In the genomic region with DNA sequence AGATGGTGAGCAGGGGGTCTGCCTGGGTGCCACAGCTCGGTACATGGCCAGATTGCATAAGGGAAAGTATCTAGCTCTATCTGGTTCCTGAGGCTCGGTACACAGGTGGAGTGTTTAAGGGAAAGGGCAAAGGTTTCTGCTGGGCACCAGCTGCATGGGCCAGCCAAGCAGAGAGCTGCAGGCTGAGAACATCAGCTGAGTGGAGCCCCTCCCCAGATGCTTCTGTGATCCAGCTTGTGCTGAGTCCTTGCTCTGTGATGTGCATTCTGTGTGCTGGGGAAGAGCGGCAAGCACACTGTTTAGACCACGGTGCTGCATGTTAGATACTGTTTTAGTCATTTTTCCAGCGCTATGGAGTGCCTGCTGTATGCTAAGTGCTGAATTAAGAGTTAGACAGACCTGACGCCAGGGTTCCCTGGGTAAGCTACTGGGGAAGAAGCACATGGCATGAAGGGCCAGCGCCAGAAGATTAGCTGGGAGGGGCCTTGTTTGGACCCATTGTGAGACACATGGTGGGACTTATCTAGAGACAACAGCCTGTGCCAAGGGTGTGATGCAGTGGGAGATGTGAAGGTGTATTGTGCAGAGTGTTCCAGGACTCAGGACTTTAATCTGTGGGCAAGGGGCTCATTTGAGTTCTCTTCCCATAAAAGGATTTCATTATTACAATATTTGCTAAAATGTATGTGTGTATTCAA, we compare ENCODE assay signal across 21 mouse cellular contexts. TPM values are rescaled to one million over a fixed set of nuclear protein-coding genes. Genes with fewer than 3 reads are reported as not detected.
A peak's percentile ranks its signal among the peaks of the same experiment; 100 is the strongest.
DNase-seq lines count a peak whose midpoint lies in the region; ATAC-seq lines count a peak whose summit lies in the region.
"Had no signal": no experiment of that assay in that cellular context is flagged by ENCODE, and none has a peak within 500 bp of the region (broad histone marks: within the 10 kb centered on the region; RNA-seq: fewer than 3 reads in every experiment).

No protein-coding gene starts in this region.

- no peak for ATAC-seq in hindbrain, embryonic 16.5 days
- peak; percentile 39; the same call in 1 of the 2 replicates for ATAC-seq in common myeloid progenitor, adult 5-6 weeks (replicated peaks; ENCODE audit: low read depth, poor library complexity, severe bottlenecking)
- peak; percentile 93 for ATAC-seq in liver, embryonic 13.5 days (ENCODE audit: low read depth)
- ATAC-seq in stomach, embryonic 15.5 days (ENCODE audit: insufficient read depth, low FRiP score, low read depth): peak; percentile 73; the same call in 1 of the 2 replicates
- no peak for ATAC-seq in megakaryocyte, adult 5-6 weeks (ENCODE audit: poor library complexity, severe bottlenecking)
- ATAC-seq: midbrain, embryonic 16.5 days; Patski had no signal

- H3K9me3 ChIP-seq in hindbrain, embryonic 10.5 days: no peaks in the 10 kb centered on the region
- H3K9me3 ChIP-seq in hindbrain, embryonic 16.5 days (ENCODE audit: control insufficient read depth, low read length): no peaks in the 10 kb centered on the region
- H3K9me3 ChIP-seq in liver, embryonic 13.5 days (replicated peaks): no peaks in the 10 kb centered on the region
- H3K9me3 ChIP-seq in stomach, embryonic 15.5 days: no peaks in the 10 kb centered on the region
- H3K9me3 ChIP-seq: embryonic facial prominence, embryonic 10.5 days; neural tube, embryonic 15.5 days had no signal

- H3K36me3 ChIP-seq in hindbrain, embryonic 10.5 days: peaks cover 73% of the 10 kb centered on the region
- H3K36me3 ChIP-seq in hindbrain, embryonic 16.5 days (ENCODE audit: control insufficient read depth, insufficient read depth, low read length): peaks cover 32% of the 10 kb centered on the region
- peaks cover 42% of the 10 kb centered on the region for H3K36me3 ChIP-seq in liver, embryonic 13.5 days
- H3K36me3 ChIP-seq in stomach, embryonic 15.5 days: peaks cover 27% of the 10 kb centered on the region

- H3K4me3 ChIP-seq in hindbrain, embryonic 10.5 days: no peak overlapping the region
- no peak overlapping the region for H3K4me3 ChIP-seq in hindbrain, embryonic 16.5 days (ENCODE audit: low read length)
- H3K4me3 ChIP-seq in liver, embryonic 13.5 days (replicated peaks): no peak overlapping the region; the same call in 1 of the 2 replicates
- no peak overlapping the region for H3K4me3 ChIP-seq in stomach, embryonic 15.5 days (replicated peaks)
- H3K4me3 ChIP-seq: embryonic facial prominence, embryonic 10.5 days; neural tube, embryonic 15.5 days had no signal

- WGBS in hindbrain, embryonic 10.5 days: 82% methylated on average over 7 of the region's 7 CpGs
- 78% methylated on average over 7 of the region's 7 CpGs for WGBS in hindbrain, embryonic 16.5 days
- WGBS in liver, embryonic 13.5 days (ENCODE audit: insufficient replicate concordance): 42% methylated on average over 7 of the region's 7 CpGs
- WGBS in stomach, embryonic 15.5 days: 77% methylated on average over 7 of the region's 7 CpGs

- no peaks in the 10 kb centered on the region for H3K4me1 ChIP-seq in hindbrain, embryonic 10.5 days (replicated peaks)
- H3K4me1 ChIP-seq in hindbrain, embryonic 16.5 days (ENCODE audit: control insufficient read depth, insufficient read depth, low read depth, low read length): no peaks in the 10 kb centered on the region
- H3K4me1 ChIP-seq in liver, embryonic 13.5 days (replicated peaks): peaks cover 39% of the 10 kb centered on the region
- no peaks in the 10 kb centered on the region for H3K4me1 ChIP-seq in stomach, embryonic 15.5 days
- H3K4me1 ChIP-seq: embryonic facial prominence, embryonic 10.5 days; neural tube, embryonic 15.5 days had no signal

- H3K27ac ChIP-seq in hindbrain, embryonic 10.5 days: 0 out of 2 replicates have a peak overlapping the region, but pooled peaks have one; percentile 17
- H3K27ac ChIP-seq in hindbrain, embryonic 16.5 days (ENCODE audit: low read depth, low read length): no peak overlapping the region
- H3K27ac ChIP-seq in liver, embryonic 13.5 days: peak overlapping the region; percentile 80
- H3K27ac ChIP-seq in stomach, embryonic 15.5 days: no peak overlapping the region
- H3K27ac ChIP-seq: embryonic facial prominence, embryonic 10.5 days; neural tube, embryonic 15.5 days had no signal

- no peak overlapping the region for H3K9ac ChIP-seq in hindbrain, embryonic 16.5 days (ENCODE audit: low read depth, low read length)
- peak overlapping the region; percentile 59 for H3K9ac ChIP-seq in liver, embryonic 13.5 days
- H3K9ac ChIP-seq in stomach, embryonic 15.5 days: no peak overlapping the region
- H3K9ac ChIP-seq: neural tube, embryonic 15.5 days had no signal

- no peak for DNase-seq in hindbrain, embryonic 10.5 days (ENCODE audit: low spot score)
- DNase-seq in liver, embryonic 13.5 days: peak; percentile 72
- no peak for DNase-seq in left cerebral cortex, adult 8-10 months (ENCODE audit: low spot score in 2 of 2)
- DNase-seq: adrenal gland, adult 8-10 months; cerebellum, adult 18-20 months; cerebellum, postnatal 36 days; kidney, adult 2 months; kidney, postnatal 14 days; left cerebral cortex, postnatal 4 days; lung, postnatal 14 days; thymus, postnatal 14 days had no signal

- H3K27me3 ChIP-seq in hindbrain, embryonic 10.5 days (ENCODE audit: insufficient read depth, poor library complexity, severe bottlenecking): no peaks in the 10 kb centered on the region
- no peaks in the 10 kb centered on the region for H3K27me3 ChIP-seq in hindbrain, embryonic 16.5 days (replicated peaks; ENCODE audit: control insufficient read depth, insufficient read depth, low read length)
- H3K27me3 ChIP-seq in liver, embryonic 13.5 days: no peaks in the 10 kb centered on the region
- H3K27me3 ChIP-seq in stomach, embryonic 15.5 days (replicated peaks): no peaks in the 10 kb centered on the region
- H3K27me3 ChIP-seq: neural tube, embryonic 15.5 days; Patski had no signal

- H3K4me2 ChIP-seq in hindbrain, embryonic 16.5 days (ENCODE audit: low read length): no peak overlapping the region
- H3K4me2 ChIP-seq in liver, embryonic 13.5 days: peak overlapping the region; percentile 46
- H3K4me2 ChIP-seq in stomach, embryonic 15.5 days: no peak overlapping the region
- H3K4me2 ChIP-seq: neural tube, embryonic 15.5 days had no signal

RNA-seq across cellular contexts. Expression of gene Gm42420, which starts 4.3 kb away (rescaled TPM):
- polyA plus RNA-seq in hindbrain, embryonic 10.5 days (2016; fragmentation: Nextera tagmentation; extraction: Ambion mirVana): 0.76 and 1.6 TPM in 2 replicates
- polyA plus RNA-seq in hindbrain, embryonic 16.5 days (2015; fragmentation: Nextera tagmentation; extraction: Ambion mirVana): 1.6 and 1.9 TPM in 2 replicates
- total RNA-seq in common myeloid progenitor, adult 5-6 weeks (2017): 2.3 TPM in 1 of 2 replicates, not detected in the other
- 1.0 and 1.4 TPM in 2 replicates for polyA plus RNA-seq in liver, embryonic 13.5 days (2015; fragmentation: Nextera tagmentation; extraction: Ambion mirVana)
- polyA plus RNA-seq in stomach, embryonic 15.5 days (2015; fragmentation: Nextera tagmentation; extraction: Ambion mirVana): 1.3 and 1.5 TPM in 2 replicates
- total RNA-seq in megakaryocyte, adult 5-6 weeks (2015): 6.0 and 7.2 TPM in 2 replicates
- total RNA-seq in megakaryocyte, adult 5-6 weeks (2017): 5.7 TPM in 1 of 2 replicates, not detected in the other
- 1 to 10 TPM in 1 of 4 experiments, not detected in 3; 1.1 TPM for total RNA-seq in left cerebral cortex, adult 8-10 months (2022)
- polyA plus RNA-seq: embryonic facial prominence, embryonic 10.5 days; heart, embryonic 14.5 days; liver, adult 2 months had no signal

RNA-seq across cellular contexts. Expression of gene Adck2, which starts 7.6 kb away (rescaled TPM):
- 29.3 and 30.8 TPM in 2 replicates for polyA plus RNA-seq in hindbrain, embryonic 10.5 days (2016; fragmentation: Nextera tagmentation; extraction: Ambion mirVana)
- 42.6 and 47.9 TPM in 2 replicates for polyA plus RNA-seq in hindbrain, embryonic 16.5 days (2015; fragmentation: Nextera tagmentation; extraction: Ambion mirVana)
- total RNA-seq in common myeloid progenitor, adult 5-6 weeks (2017): 7.7 and 9.6 TPM in 2 replicates
- polyA plus RNA-seq in liver, embryonic 13.5 days (2015; fragmentation: Nextera tagmentation; extraction: Ambion mirVana): 8.9 and 9.4 TPM in 2 replicates
- polyA plus RNA-seq in stomach, embryonic 15.5 days (2015; fragmentation: Nextera tagmentation; extraction: Ambion mirVana): 26.5 and 32.6 TPM in 2 replicates
- 4.4 and 7.1 TPM in 2 replicates for total RNA-seq in megakaryocyte, adult 5-6 weeks (2015)
- total RNA-seq in megakaryocyte, adult 5-6 weeks (2017): 5.9 and 12.6 TPM in 2 replicates
- total RNA-seq in left cerebral cortex, adult 8-10 months (2022): 10 to 100 TPM; 24.4 to 35.5 (median 31.8) TPM

RNA-seq across cellular contexts. Expression of gene Ndufb2, which starts 11.1 kb away (rescaled TPM):
- 292 and 328 TPM in 2 replicates for polyA plus RNA-seq in hindbrain, embryonic 10.5 days (2016; fragmentation: Nextera tagmentation; extraction: Ambion mirVana)
- 482 and 563 TPM in 2 replicates for polyA plus RNA-seq in hindbrain, embryonic 16.5 days (2015; fragmentation: Nextera tagmentation; extraction: Ambion mirVana)
- total RNA-seq in common myeloid progenitor, adult 5-6 weeks (2017): 45.4 and 74.5 TPM in 2 replicates
- 233 and 270 TPM in 2 replicates for polyA plus RNA-seq in liver, embryonic 13.5 days (2015; fragmentation: Nextera tagmentation; extraction: Ambion mirVana)
- polyA plus RNA-seq in stomach, embryonic 15.5 days (2015; fragmentation: Nextera tagmentation; extraction: Ambion mirVana): 342 and 384 TPM in 2 replicates
- total RNA-seq in megakaryocyte, adult 5-6 weeks (2015): 73.6 and 90.5 TPM in 2 replicates
- total RNA-seq in megakaryocyte, adult 5-6 weeks (2017): 59.1 and 77.0 TPM in 2 replicates
- 100 to 1,000 TPM; 148 to 171 (median 155) TPM for total RNA-seq in left cerebral cortex, adult 8-10 months (2022)

RNA-seq across cellular contexts. Expression of gene Dennd2a, which starts 23.6 kb away (rescaled TPM):
- polyA plus RNA-seq in hindbrain, embryonic 10.5 days (2016; fragmentation: Nextera tagmentation; extraction: Ambion mirVana): 42.7 and 45.6 TPM in 2 replicates
- polyA plus RNA-seq in hindbrain, embryonic 16.5 days (2015; fragmentation: Nextera tagmentation; extraction: Ambion mirVana): 12.8 and 17.6 TPM in 2 replicates
- total RNA-seq in common myeloid progenitor, adult 5-6 weeks (2017): not detected in 2 replicates
- polyA plus RNA-seq in liver, embryonic 13.5 days (2015; fragmentation: Nextera tagmentation; extraction: Ambion mirVana): 1.9 and 2.1 TPM in 2 replicates
- 13.4 and 15.8 TPM in 2 replicates for polyA plus RNA-seq in stomach, embryonic 15.5 days (2015; fragmentation: Nextera tagmentation; extraction: Ambion mirVana)
- 4.6 and 5.0 TPM in 2 replicates for total RNA-seq in megakaryocyte, adult 5-6 weeks (2015)
- total RNA-seq in megakaryocyte, adult 5-6 weeks (2017): 2.5 and 3.1 TPM in 2 replicates
- total RNA-seq in left cerebral cortex, adult 8-10 months (2022): 10 to 100 TPM; 22.0 to 27.0 (median 23.4) TPM

Comparison
In these comparisons a context has a peak if more than half of its experiments do, and no peak if none do; other contexts are left out.
1. H3K27ac ChIP-seq: peak in hindbrain, embryonic 10.5 days (single experiment) and liver, embryonic 13.5 days (single experiment); none in hindbrain, embryonic 16.5 days (single experiment) and stomach, embryonic 15.5 days (single experiment).
2. ATAC-seq: peak in common myeloid progenitor, adult 5-6 weeks (single experiment), liver, embryonic 13.5 days (single experiment) and stomach, embryonic 15.5 days (single experiment); none in hindbrain, embryonic 16.5 days (single experiment) and megakaryocyte, adult 5-6 weeks (single experiment).